Mouse (Mus musculus): ENCODE data around the gene Gm9972.

Gene Gm9972

GRCm38 (mm10) chr11:43035446-43035845, at the start of gene Gm9972:
Gm9972 (plus strand) TSS chr11:43035746.
- no peak for DNase-seq

- peak; percentile 12 for DNase-seq
These were observed 36.4 kb upstream of the Gm9972 start for GRCm38 (mm10) chr11:42999188-42999587.

- no peak for DNase-seq
These were observed 23.6 kb upstream of the Gm9972 start for GRCm38 (mm10) chr11:43011941-43012340.

GRCm38 (mm10) chr11:43012980-43013379, 22.6 kb upstream of the Gm9972 start:
- DNase-seq: no peak

GRCm38 (mm10) chr11:43023109-43023688, 12.3 kb upstream of the Gm9972 start:
- DNase-seq: no peak

- no peak for DNase-seq
These were observed 5.7 kb upstream of the Gm9972 start for GRCm38 (mm10) chr11:43029813-43030212.

GRCm38 (mm10) chr11:43032141-43032540, 3.4 kb upstream of the Gm9972 start:
- no peak for DNase-seq

- peak; percentile 13 for DNase-seq
These were observed 10.5 kb downstream of the Gm9972 start for GRCm38 (mm10) chr11:43045871-43046548.

- DNase-seq: no peak
These were observed 13.8 kb downstream of the Gm9972 start for GRCm38 (mm10) chr11:43049363-43049762.

- no peak for DNase-seq
These were observed 19.4 kb downstream of the Gm9972 start for GRCm38 (mm10) chr11:43054972-43055371.

- DNase-seq: no peak
These were observed 24.0 kb downstream of the Gm9972 start for GRCm38 (mm10) chr11:43059437-43059970.

GRCm38 (mm10) chr11:43062286-43062685, 26.7 kb downstream of the Gm9972 start:
- DNase-seq: peak; percentile 3

GRCm38 (mm10) chr11:43086309-43087050, 50.9 kb downstream of the Gm9972 start:
- no peak for DNase-seq

All from lung, postnatal 10 days (tissue).